Mouse (Mus musculus): ENCODE results near the gene Ttc23. TPM values are rescaled to one million over a fixed set of nuclear protein-coding genes. Genes with fewer than 3 reads are reported as not detected.
A peak's percentile ranks its signal among the peaks of the same experiment; 100 is the strongest.

Gene Ttc23
- total RNA-seq, 2 experiments from 2014 or later: 1.7 TPM; not detected in 1

GRCm38 (mm10) chr7:67692141-67692540, 44.9 kb downstream of the Ttc23 start:
- ATAC-seq (replicated peaks; ENCODE audit: poor library complexity, severe bottlenecking): no peak

- no peak for ATAC-seq (replicated peaks; ENCODE audit: poor library complexity, severe bottlenecking)
Measured at GRCm38 (mm10) chr7:67692791-67693538, 45.8 kb downstream of the Ttc23 start.

- no peak for ATAC-seq (replicated peaks; ENCODE audit: poor library complexity, severe bottlenecking)
Measured at GRCm38 (mm10) chr7:67695906-67696305, 48.7 kb downstream of the Ttc23 start.

- ATAC-seq (replicated peaks; ENCODE audit: poor library complexity, severe bottlenecking): no peak
Measured at GRCm38 (mm10) chr7:67697892-67698630, 50.9 kb downstream of the Ttc23 start.

- no peak for ATAC-seq (replicated peaks; ENCODE audit: poor library complexity, severe bottlenecking)
Measured at GRCm38 (mm10) chr7:67699301-67699700, 52.1 kb downstream of the Ttc23 start.

GRCm38 (mm10) chr7:67700846-67701245, 53.6 kb downstream of the Ttc23 start:
- peak; percentile 86 for ATAC-seq (replicated peaks; ENCODE audit: poor library complexity, severe bottlenecking)

- ATAC-seq (replicated peaks; ENCODE audit: poor library complexity, severe bottlenecking): no peak
Measured at GRCm38 (mm10) chr7:67701252-67701914, 54.2 kb downstream of the Ttc23 start.

GRCm38 (mm10) chr7:67708160-67708559, 61.0 kb downstream of the Ttc23 start:
- no peak for ATAC-seq (replicated peaks; ENCODE audit: poor library complexity, severe bottlenecking)

- no peak for ATAC-seq (replicated peaks; ENCODE audit: poor library complexity, severe bottlenecking)
Measured at GRCm38 (mm10) chr7:67710216-67710615, 63.0 kb downstream of the Ttc23 start.

- ATAC-seq (replicated peaks; ENCODE audit: poor library complexity, severe bottlenecking): no peak
Measured at GRCm38 (mm10) chr7:67713820-67714510, 66.8 kb downstream of the Ttc23 start.

GRCm38 (mm10) chr7:67715176-67715575, 68.0 kb downstream of the Ttc23 start:
- no peak for ATAC-seq (replicated peaks; ENCODE audit: poor library complexity, severe bottlenecking)

GRCm38 (mm10) chr7:67716213-67716878, 69.1 kb downstream of the Ttc23 start:
- ATAC-seq (replicated peaks; ENCODE audit: poor library complexity, severe bottlenecking): no peak

GRCm38 (mm10) chr7:67716925-67717324, 69.7 kb downstream of the Ttc23 start:
- ATAC-seq (replicated peaks; ENCODE audit: poor library complexity, severe bottlenecking): no peak

GRCm38 (mm10) chr7:67717520-67717919, 70.3 kb downstream of the Ttc23 start:
- ATAC-seq (replicated peaks; ENCODE audit: poor library complexity, severe bottlenecking): no peak

GRCm38 (mm10) chr7:67718804-67719203, 71.6 kb downstream of the Ttc23 start:
- ATAC-seq (replicated peaks; ENCODE audit: poor library complexity, severe bottlenecking): no peak

GRCm38 (mm10) chr7:67722163-67722562, 75.0 kb downstream of the Ttc23 start:
- no peak for ATAC-seq (replicated peaks; ENCODE audit: poor library complexity, severe bottlenecking)

GRCm38 (mm10) chr7:67724536-67724935, 77.3 kb downstream of the Ttc23 start:
- ATAC-seq (replicated peaks; ENCODE audit: poor library complexity, severe bottlenecking): no peak

- no peak for ATAC-seq (replicated peaks; ENCODE audit: poor library complexity, severe bottlenecking)
Measured at GRCm38 (mm10) chr7:67725016-67725415, 77.8 kb downstream of the Ttc23 start.

GRCm38 (mm10) chr7:67728203-67728602, 81.0 kb downstream of the Ttc23 start:
- ATAC-seq (replicated peaks; ENCODE audit: poor library complexity, severe bottlenecking): peak; percentile 96

GRCm38 (mm10) chr7:67728809-67729208, 81.6 kb downstream of the Ttc23 start:
- ATAC-seq (replicated peaks; ENCODE audit: poor library complexity, severe bottlenecking): no peak

Data from granulocyte monocyte progenitor cell, adult 5-6 weeks (primary cell).